Mouse (Mus musculus): ENCODE results near the gene Ppfibp1. TPM values are rescaled to one million over a fixed set of nuclear protein-coding genes. Genes with fewer than 3 reads are reported as not detected.

Gene Ppfibp1
- polyA plus RNA-seq, 1 experiment from 2014 or later: 40.9 TPM

DNA sequence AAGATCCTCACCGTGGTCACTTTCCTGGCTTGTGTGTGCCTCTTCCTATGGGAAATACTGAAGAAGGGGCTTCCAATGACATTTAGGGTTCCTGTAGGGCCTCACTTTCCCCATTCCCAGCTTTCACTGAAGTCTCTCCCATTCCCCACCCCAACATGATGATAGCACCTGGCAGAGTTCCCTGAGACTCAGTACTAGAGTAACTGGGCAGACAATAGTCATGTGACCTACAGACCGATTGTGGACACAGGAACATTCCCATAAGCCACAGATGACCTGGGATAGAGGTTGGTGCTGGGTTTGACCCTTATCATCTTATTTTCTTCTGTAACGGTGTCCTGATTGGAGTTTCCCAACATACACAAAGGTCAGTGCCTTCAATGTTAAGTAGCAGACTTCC is 4.1 kb upstream of the Ppfibp1 start:
- H3K4me1 ChIP-seq: no peaks in the 10 kb centered on the region
- H3K36me3 ChIP-seq: no peaks in the 10 kb centered on the region
- no peaks in the 10 kb centered on the region for H3K27me3 ChIP-seq (replicated peaks)
- H3K9ac ChIP-seq: no peak overlapping the region
- no peaks in the 10 kb centered on the region for H3K9me3 ChIP-seq
- ATAC-seq (ENCODE audit: insufficient read depth, low FRiP score, low read depth): no peak
- 82% methylated on average over 3 of the region's 3 CpGs for WGBS
- no peak overlapping the region for H3K4me2 ChIP-seq
- no peak overlapping the region for H3K4me3 ChIP-seq (replicated peaks)
- H3K27ac ChIP-seq: no peak overlapping the region

GRCm38 (mm10) chr6:146884851-146885250 is 3.4 kb upstream of the Ppfibp1 start:
- Histone ChIP-seq H3K9ac (no peak overlapping the region), H3K27ac (no peak overlapping the region; the same call in 1 of the 2 replicates), H3K27me3 (replicated peaks) (no peaks in the 10 kb centered on the region), H3K4me2 (no peak overlapping the region), H3K4me3 (replicated peaks) (no peak overlapping the region), H3K4me1 (no peaks in the 10 kb centered on the region; the same call in 1 of the 2 replicates), H3K9me3 (no peaks in the 10 kb centered on the region), H3K36me3 (no peaks in the 10 kb centered on the region)
- WGBS: 29% methylated on average over 4 of the region's 4 CpGs
- ATAC-seq (ENCODE audit: insufficient read depth, low FRiP score, low read depth): no peak

DNA sequence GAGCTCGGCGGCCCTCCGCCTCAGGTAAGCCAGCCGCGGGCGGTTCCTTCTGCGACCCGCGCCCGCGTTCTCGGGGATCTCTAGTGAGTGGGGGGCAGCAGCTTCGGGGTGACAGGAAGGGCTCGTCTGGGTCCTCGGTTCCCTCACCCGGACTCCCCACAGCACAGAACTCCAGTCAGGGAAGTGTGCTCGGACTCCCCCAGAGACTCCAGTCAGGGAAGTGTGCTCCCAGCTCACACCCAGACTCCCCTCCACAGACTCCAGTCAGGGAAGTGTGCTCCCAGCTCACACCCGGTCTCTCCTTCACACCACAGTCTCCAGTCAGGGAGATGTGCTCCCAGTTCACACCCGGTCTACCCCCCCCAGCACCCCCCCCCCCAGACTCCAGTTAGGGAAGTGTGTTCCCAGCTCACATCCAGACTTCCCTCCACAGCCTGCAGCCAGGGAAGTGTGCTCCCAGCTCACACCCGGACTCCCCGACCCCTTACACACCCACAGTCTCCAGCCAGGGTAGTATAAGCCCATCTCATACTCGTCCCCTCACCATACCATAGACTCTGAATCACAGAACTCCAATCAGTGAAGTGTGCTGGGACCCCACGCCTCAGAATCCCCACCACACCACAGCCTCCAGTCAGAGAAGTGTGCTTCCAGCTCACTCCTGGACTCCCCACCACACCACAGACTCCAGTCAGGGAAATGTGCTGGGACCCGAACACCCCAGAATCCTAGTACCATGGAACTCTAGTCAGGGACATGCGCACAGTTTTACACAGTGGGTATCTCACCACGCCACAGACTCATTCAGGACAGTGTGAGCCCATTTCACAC is 588 bp downstream of the Ppfibp1 start:
- H3K27me3 ChIP-seq (replicated peaks): no peaks in the 10 kb centered on the region
- ATAC-seq (ENCODE audit: insufficient read depth, low FRiP score, low read depth): peak; percentile 65
- peaks cover 11% of the 10 kb centered on the region; the same call in 1 of the 2 replicates for H3K4me1 ChIP-seq
- peak overlapping the region; percentile 92 for H3K9ac ChIP-seq
- H3K36me3 ChIP-seq: no peaks in the 10 kb centered on the region
- H3K27ac ChIP-seq: peak overlapping the region; percentile 84
- H3K4me3 ChIP-seq (replicated peaks): peak overlapping the region; percentile 89
- H3K4me2 ChIP-seq: peak overlapping the region; percentile 77
- no peaks in the 10 kb centered on the region for H3K9me3 ChIP-seq
- 7% methylated on average over 26 of the region's 26 CpGs for WGBS

- Histone ChIP-seq H3K36me3 (no peaks in the 10 kb centered on the region), H3K9me3 (no peaks in the 10 kb centered on the region), H3K4me3 (replicated peaks) (peak overlapping the region; percentile 2), H3K4me1 (peaks cover 11% of the 10 kb centered on the region; the same call in 1 of the 2 replicates), H3K4me2 (peak overlapping the region; percentile 39; the same call in 1 of the 2 replicates), H3K27ac (peak overlapping the region; percentile 33; the same call in 1 of the 2 replicates), H3K27me3 (replicated peaks) (no peaks in the 10 kb centered on the region), H3K9ac (no peak overlapping the region)
- no peak for ATAC-seq (ENCODE audit: insufficient read depth, low FRiP score, low read depth)
- 67% methylated on average over 2 of the region's 2 CpGs for WGBS
These were observed 1.9 kb downstream of the Ppfibp1 start for GRCm38 (mm10) chr6:146890215-146890614.

DNA sequence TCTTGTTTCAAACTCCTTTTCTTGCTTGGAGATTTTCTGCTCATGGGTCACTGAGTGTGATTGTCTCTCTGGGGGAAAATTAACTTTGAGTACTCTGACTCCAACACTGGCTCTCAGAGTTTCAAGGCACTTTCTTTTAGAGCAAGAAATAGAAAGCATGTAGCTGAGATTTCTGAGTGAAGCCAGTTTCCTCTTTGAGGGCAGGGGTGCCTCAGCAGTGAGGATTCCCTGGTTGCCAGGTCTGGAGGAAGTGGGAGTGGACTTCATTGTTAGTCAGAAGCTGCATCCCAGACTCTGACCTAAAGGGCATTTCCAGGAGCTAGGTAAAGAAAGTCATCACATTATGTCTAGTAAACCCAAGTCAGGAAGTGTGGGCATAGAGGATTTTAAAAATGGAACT is 2.3 kb downstream of the Ppfibp1 start:
- Histone ChIP-seq H3K9ac (no peak overlapping the region), H3K4me3 (replicated peaks) (0 out of 2 replicates have a peak overlapping the region, but pooled peaks have one; percentile 2), H3K4me2 (peak overlapping the region; percentile 39), H3K4me1 (peaks cover 11% of the 10 kb centered on the region; the same call in 1 of the 2 replicates), H3K27me3 (replicated peaks) (no peaks in the 10 kb centered on the region), H3K36me3 (no peaks in the 10 kb centered on the region), H3K9me3 (no peaks in the 10 kb centered on the region), H3K27ac (peak overlapping the region; percentile 33; the same call in 1 of the 2 replicates)
- no peak for ATAC-seq (ENCODE audit: insufficient read depth, low FRiP score, low read depth)

- no peak overlapping the region for H3K4me3 ChIP-seq (replicated peaks)
- H3K36me3 ChIP-seq: no peaks in the 10 kb centered on the region
- no peak overlapping the region for H3K4me2 ChIP-seq
- peaks cover 11% of the 10 kb centered on the region; the same call in 1 of the 2 replicates for H3K4me1 ChIP-seq
- 47% methylated on average over 2 of the region's 2 CpGs for WGBS
- no peak for ATAC-seq (ENCODE audit: insufficient read depth, low FRiP score, low read depth)
- H3K27ac ChIP-seq: no peak overlapping the region
- H3K9ac ChIP-seq: no peak overlapping the region
- H3K9me3 ChIP-seq: no peaks in the 10 kb centered on the region
- H3K27me3 ChIP-seq (replicated peaks): no peaks in the 10 kb centered on the region
These were observed 5.6 kb downstream of the Ppfibp1 start for GRCm38 (mm10) chr6:146893890-146894289.

DNA sequence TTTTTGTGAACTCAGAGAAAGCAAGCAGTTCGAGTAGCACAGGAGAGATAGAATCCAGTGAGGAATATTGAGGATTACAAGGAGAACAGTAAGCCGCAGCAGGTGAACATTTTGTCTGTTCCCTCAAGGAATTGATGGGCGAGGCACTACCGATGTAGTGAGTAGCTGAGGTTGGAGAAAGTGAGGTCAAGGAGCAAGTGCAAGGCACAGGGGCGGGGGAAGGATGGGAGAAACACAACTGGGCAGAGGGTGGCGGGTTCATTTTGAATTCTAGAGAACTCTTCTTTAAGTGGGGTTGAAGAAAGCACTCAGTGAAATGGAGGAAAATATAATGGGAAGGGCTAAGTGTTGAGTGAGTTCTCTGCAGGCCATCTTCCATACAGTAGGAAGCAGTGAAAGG is 10.4 kb downstream of the Ppfibp1 start:
- no peaks in the 10 kb centered on the region for H3K9me3 ChIP-seq
- WGBS: 70% methylated on average over 6 of the region's 6 CpGs
- H3K4me2 ChIP-seq: no peak overlapping the region
- H3K27me3 ChIP-seq (replicated peaks): no peaks in the 10 kb centered on the region
- H3K9ac ChIP-seq: no peak overlapping the region
- H3K4me3 ChIP-seq (replicated peaks): no peak overlapping the region
- no peaks in the 10 kb centered on the region for H3K4me1 ChIP-seq
- no peak for ATAC-seq (ENCODE audit: insufficient read depth, low FRiP score, low read depth)
- H3K36me3 ChIP-seq: no peaks in the 10 kb centered on the region
- no peak overlapping the region for H3K27ac ChIP-seq

- Histone ChIP-seq H3K27ac (no peak overlapping the region), H3K9me3 (no peaks in the 10 kb centered on the region), H3K9ac (no peak overlapping the region), H3K4me1 (no peaks in the 10 kb centered on the region), H3K4me3 (replicated peaks) (no peak overlapping the region), H3K36me3 (no peaks in the 10 kb centered on the region), H3K27me3 (replicated peaks) (no peaks in the 10 kb centered on the region), H3K4me2 (no peak overlapping the region)
- no peak for ATAC-seq (ENCODE audit: insufficient read depth, low FRiP score, low read depth)
- 55% methylated on average over 2 of the region's 2 CpGs for WGBS
These were observed 11.4 kb downstream of the Ppfibp1 start for GRCm38 (mm10) chr6:146899647-146900046.

DNA sequence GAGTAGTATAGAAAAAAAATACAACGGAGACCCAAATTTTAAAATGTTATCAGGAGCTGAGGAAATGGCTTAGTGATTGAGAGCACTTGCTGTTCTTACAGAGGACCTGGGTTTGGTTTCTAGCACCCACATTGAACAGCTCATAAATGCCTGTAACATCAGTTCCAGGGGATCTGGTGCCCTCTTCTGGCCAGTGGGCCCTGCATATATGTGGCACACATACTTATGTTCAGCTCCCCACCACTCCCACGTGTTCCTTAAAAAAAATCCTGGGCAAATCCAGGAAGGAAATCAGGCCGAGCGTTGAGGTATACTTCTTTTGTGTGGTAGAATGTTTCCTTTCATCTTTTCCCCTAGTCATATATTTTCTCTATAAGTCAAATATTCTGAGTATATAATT is 13.6 kb downstream of the Ppfibp1 start:
- H3K27me3 ChIP-seq (replicated peaks): no peaks in the 10 kb centered on the region
- no peak overlapping the region for H3K27ac ChIP-seq
- ATAC-seq (ENCODE audit: insufficient read depth, low FRiP score, low read depth): no peak
- H3K4me3 ChIP-seq (replicated peaks): no peak overlapping the region
- no peaks in the 10 kb centered on the region for H3K4me1 ChIP-seq
- no peaks in the 10 kb centered on the region for H3K9me3 ChIP-seq
- H3K4me2 ChIP-seq: no peak overlapping the region
- H3K9ac ChIP-seq: no peak overlapping the region
- H3K36me3 ChIP-seq: no peaks in the 10 kb centered on the region
- 91% methylated on average over 4 of the region's 4 CpGs for WGBS

- H3K9me3 ChIP-seq: no peaks in the 10 kb centered on the region
- WGBS: 84% methylated on average over 2 of the region's 2 CpGs
- H3K36me3 ChIP-seq: no peaks in the 10 kb centered on the region
These were observed 15.3 kb downstream of the Ppfibp1 start for GRCm38 (mm10) chr6:146903632-146904031.

GRCm38 (mm10) chr6:146904707-146905106 is 16.4 kb downstream of the Ppfibp1 start:
- Histone ChIP-seq H3K27me3 (replicated peaks) (no peaks in the 10 kb centered on the region), H3K27ac (no peak overlapping the region), H3K4me1 (no peaks in the 10 kb centered on the region), H3K4me3 (replicated peaks) (no peak overlapping the region), H3K4me2 (no peak overlapping the region), H3K9me3 (no peaks in the 10 kb centered on the region), H3K36me3 (no peaks in the 10 kb centered on the region), H3K9ac (no peak overlapping the region)
- ATAC-seq (ENCODE audit: insufficient read depth, low FRiP score, low read depth): no peak
- 80% methylated on average over 3 of the region's 3 CpGs for WGBS

More at GRCm38 (mm10) chr6:146903632-146904031, 15.3 kb downstream of the Ppfibp1 start:
- Histone ChIP-seq H3K4me1 (no peaks in the 10 kb centered on the region), H3K27ac (no peak overlapping the region), H3K9ac (no peak overlapping the region), H3K27me3 (replicated peaks) (no peaks in the 10 kb centered on the region), H3K4me2 (no peak overlapping the region), H3K4me3 (replicated peaks) (no peak overlapping the region)
- ATAC-seq (ENCODE audit: insufficient read depth, low FRiP score, low read depth): no peak

GRCm38 (mm10) chr6:146906000-146906786 is 17.9 kb downstream of the Ppfibp1 start:
- Histone ChIP-seq H3K36me3 (no peaks in the 10 kb centered on the region), H3K27me3 (replicated peaks) (no peaks in the 10 kb centered on the region), H3K9me3 (no peaks in the 10 kb centered on the region), H3K9ac (no peak overlapping the region), H3K4me3 (replicated peaks) (no peak overlapping the region), H3K4me1 (no peaks in the 10 kb centered on the region), H3K27ac (no peak overlapping the region), H3K4me2 (no peak overlapping the region)
- no peak for ATAC-seq (ENCODE audit: insufficient read depth, low FRiP score, low read depth)
- WGBS: 69% methylated on average over 3 of the region's 3 CpGs
